Mouse (Mus musculus) lung, adult 2 months (tissue): ENCODE measurements at regions not wholly inside any gene's neighbourhood (a gene's known extent, or its start where the extent isn't known, plus 50 kb on each side); places are given as distances from the start of the nearest gene placed in this dataset.

Experiments
- CTCF ChIP-seq: fragments of 200-500 bp; IDR thresholded peaks from 2 replicates; pipeline ENCODE4 v1.5.1; 2011; ENCODE audit warnings: mild to moderate bottlenecking, low read length, control low read depth; ENCODE audit not compliant: insufficient read depth
- POLR2A ChIP-seq: fragments of 200-500 bp; IDR thresholded peaks from 2 replicates; pipeline ENCODE4 v1.6.1; 2011; ENCODE audit warnings: low read depth, mild to moderate bottlenecking, control low read depth, low read length, borderline replicate concordance; ENCODE audit errors: extremely low read depth

- TF ChIP-seq CTCF: no peak
- TF ChIP-seq POLR2A: no peak
These were observed 87.8 kb upstream of the Enpp6 start for GRCm38 (mm10) chr8:46898697-46899445.
